Mouse (Mus musculus): ENCODE measurements around the gene Kat6b.

- TF ChIP-seq CEBPB (IDR thresholded peaks at IDR 0.05; ENCODE audit: insufficient read depth, poor library complexity, severe bottlenecking) (no peak), POLR2A (IDR thresholded peaks at IDR 0.05; ENCODE audit: insufficient read length, low read depth) (no peak), USF1 (IDR thresholded peaks at IDR 0.05; ENCODE audit: low read depth) (no peak), MAX (IDR thresholded peaks at IDR 0.05; ENCODE audit: low read depth) (no peak), MYOD1 (IDR thresholded peaks at IDR 0.05; ENCODE audit: control insufficient read depth in 1 of 3, insufficient read length in 2 of 3, low read depth in 2 of 3) (no peak), TCF12 (IDR thresholded peaks at IDR 0.05; ENCODE audit: insufficient read depth, poor library complexity, severe bottlenecking) (no peak), POLR2AphosphoS2 (IDR thresholded peaks at IDR 0.05; ENCODE audit: insufficient read length, low read depth) (no peak)
Observed at GRCm38 (mm10) chr14:21433995-21434394, 47.2 kb upstream of the Kat6b start.

All from myocyte (in vitro differentiated cells).